Mouse (Mus musculus) kidney, adult 2 months (tissue): ENCODE results near the gene Tenm3.

Source experiments
- CTCF ChIP-seq: fragments of 200-500 bp; conservative IDR thresholded peaks from 2 replicates; pipeline ENCODE4 v1.5.1; 2011; ENCODE audit warnings: low read depth, mild to moderate bottlenecking, control low read depth, low read length, moderate library complexity, mixed read lengths; ENCODE audit not compliant: insufficient read depth, insufficient read length
- POLR2A ChIP-seq: fragments of 200-500 bp; IDR thresholded peaks from one replicate; pipeline ENCODE4 v1.6.1; 2011; ENCODE audit warnings: low read depth, low read length, control low read depth

- TF ChIP-seq POLR2A (no peak), CTCF (no peak)
These were observed 655.2 kb downstream of the Tenm3 start for GRCm38 (mm10) chr8:48188586-48188985.
